Mouse (Mus musculus) right cerebral cortex, postnatal 14 days (tissue): ENCODE data around the gene Ino80.
"Not testable (repeated sequence)": the region's sequence is repeated elsewhere in the genome, so short reads cannot be mapped to it uniquely, and the experiment has no call there.

Source experiments
- DNase-seq: peaks from one replicate; pipeline ENCODE4 v3.0.0; 2022

The Ino80 gene

DNA sequence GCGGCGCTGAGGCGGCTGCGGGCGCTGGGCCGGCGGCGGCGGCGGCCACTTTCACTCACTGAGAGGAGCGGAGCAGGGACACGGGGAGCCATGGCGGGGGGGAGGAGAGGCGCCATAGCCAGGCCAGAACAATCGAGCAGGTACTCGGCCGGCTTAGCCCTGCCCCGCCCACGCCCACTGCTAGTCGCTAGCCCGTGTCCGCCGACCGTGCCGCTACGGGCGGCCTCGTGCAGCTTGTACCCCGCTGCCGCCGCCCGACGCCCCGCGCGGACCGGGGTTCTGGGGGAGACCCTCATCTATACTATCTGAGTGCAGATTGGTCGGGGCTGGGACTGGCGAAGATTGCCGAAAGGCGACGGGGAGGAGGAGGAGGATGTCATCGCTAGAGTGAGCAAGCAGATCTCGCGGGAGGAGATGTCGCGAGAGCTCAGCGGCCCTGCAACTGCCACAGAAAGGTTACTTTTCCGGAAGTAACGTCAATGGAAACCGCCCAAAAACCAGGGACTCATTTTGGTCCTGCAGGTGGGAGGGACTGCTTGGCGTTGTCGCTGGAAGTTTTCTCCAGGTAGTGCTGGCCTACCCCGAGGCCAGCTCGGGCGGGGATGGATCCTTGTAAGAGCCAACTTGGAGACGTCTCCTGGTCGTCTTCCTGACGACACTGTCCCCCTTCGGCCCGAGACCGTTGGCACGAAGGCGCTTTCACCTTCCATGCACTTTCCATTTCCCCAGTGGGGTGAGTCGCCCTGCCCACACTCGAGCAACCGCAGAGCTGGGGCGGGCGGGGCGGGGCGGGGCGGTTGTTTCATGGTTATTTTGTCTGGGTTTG lies at the start of gene Ino80:
Gene Ino80 (minus strand): TSS at position 117 of the 826 bp plus-strand sequence.
- DNase-seq = peak; percentile 99

DNA sequence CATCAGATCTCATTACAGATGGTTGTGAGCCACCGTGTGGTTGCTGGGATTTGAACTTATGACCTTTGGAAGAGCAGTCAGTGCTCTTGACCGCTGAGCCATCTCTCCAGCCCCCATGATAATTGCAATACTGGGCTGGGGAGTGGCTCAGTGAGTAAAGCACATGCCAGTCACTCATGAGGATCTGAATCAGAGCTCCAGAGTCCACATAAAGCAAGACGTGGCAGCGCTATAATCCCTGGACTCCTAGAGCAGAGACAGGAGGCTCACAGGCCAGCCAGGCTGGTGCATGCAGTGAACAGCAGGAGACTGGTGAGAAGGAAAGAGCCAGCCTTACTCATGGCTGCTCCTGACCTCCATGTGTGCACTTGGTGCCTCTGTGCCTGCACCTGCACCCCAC lies 47.9 kb upstream of the Ino80 start:
- DNase-seq = no peak

DNA sequence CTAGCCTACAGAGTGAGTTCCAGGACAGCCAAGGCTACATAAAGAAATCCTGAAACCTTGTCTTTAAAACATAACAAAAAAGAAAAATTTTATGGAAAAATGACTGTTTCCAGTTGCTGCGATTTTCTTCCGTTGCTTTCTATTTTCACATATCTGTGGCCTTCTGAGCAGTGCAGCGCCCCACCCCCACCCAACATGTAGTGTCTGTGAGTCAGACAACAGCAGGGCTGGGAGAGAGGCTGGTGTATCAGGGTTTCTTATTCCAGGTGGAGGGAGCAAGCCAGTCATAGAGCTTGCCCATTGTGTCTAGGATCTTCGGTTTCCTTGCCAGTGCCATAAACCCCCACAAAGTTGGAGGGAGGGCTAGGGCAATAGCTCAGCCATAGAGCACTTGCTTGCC lies 46.3 kb upstream of the Ino80 start:
- no peak for DNase-seq

DNA sequence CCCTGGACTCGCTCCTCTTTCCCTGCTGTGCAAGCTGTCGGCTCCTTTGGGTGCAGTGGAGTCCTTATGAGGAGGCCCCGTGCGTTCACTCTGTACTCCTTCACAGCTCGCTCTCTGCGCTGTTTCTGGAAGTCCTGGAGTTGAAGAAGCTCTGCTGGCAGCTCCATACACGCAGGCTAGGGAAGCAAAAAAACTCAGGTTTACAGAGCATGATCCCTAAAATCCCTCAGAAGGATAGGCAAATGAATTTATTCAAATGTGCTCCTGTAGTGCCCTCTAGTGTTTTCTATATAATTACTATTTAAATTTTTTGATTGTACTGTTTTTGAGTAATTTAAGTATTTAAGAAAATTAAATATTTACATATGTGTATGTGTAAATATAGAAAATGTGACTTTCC lies 43.1 kb upstream of the Ino80 start:
- DNase-seq = peak; percentile 14

DNA sequence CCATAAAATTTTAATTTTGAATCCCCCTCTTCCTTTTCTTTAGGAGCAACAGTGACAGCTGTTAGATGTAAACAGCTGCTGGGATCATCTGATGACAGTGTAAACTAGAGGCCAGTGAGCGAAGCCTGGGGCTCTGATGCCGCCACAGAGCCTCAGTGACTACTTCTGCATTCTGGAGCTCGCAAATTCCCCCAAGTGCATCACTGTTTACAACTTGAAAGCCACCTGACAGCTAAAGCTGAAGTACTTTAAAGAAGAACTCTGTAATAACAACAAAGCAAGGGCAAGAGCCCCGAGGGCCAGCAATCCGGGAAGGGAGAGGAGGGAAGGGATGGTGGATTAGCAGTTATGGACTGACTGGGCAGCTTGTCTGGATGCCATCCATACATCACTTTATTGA lies 39.3 kb upstream of the Ino80 start:
- DNase-seq = no peak

DNA sequence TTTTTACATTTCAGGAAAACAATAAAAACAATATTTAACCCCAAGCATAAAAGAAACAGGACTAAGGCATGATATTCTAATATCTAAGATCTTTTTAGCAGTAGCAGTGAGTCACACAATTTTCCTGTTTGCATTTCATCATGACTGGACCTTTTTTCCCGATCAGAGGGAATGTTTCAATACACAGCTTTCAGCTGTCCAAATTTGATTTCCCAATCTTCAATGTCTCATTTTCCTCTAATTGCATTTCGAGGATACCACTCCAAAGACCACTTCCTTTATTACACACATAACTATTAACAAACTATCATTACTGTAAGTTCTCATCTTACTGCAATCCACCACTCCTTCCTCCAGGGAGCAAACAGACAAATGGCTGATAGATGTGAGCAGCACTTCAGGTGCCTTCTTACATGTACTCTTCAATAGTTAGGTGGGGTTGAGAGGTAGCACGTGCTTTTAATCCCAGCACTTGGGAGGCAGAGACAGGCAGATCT lies 36.6 kb upstream of the Ino80 start:
- no peak for DNase-seq

DNA sequence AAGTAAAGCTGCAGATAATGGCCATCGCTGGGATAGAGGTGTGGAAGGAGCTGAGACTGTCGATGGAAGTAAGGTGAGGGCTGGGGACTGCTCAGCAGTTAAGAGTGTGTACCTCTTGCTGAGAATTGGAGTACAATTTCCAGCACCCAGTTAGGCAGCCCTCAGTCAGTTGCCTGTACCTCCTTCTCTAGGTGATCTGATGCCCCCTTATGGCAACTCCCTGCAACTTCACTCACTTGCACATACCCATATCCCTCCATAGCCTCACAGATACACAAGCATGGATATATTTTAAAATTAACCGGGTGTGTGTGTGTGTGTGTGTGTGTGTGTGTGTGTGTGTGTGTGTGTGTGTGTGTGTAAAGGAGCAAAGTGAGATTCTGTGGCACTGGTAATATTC lies 34.8 kb upstream of the Ino80 start:
- DNase-seq = no peak

DNA sequence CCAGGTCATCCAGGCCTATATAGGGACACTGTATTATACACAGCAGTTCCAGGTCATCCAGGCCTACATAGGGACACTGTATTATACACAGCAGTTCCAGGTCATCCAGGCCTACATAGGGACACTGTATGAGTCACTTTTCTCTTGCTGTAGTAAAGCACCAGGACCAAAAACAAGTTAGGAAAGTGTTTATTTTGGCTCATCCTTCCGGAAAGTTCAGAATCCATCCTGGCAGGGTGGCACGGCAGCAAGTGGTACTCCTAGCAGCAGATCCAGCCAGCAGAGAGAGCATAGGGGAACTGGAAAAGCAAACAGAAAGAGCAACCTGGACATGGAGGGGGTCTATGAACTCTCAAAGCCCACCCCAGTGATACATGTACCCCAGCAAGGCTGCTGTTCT lies 33.4 kb upstream of the Ino80 start:
- DNase-seq = no peak

DNA sequence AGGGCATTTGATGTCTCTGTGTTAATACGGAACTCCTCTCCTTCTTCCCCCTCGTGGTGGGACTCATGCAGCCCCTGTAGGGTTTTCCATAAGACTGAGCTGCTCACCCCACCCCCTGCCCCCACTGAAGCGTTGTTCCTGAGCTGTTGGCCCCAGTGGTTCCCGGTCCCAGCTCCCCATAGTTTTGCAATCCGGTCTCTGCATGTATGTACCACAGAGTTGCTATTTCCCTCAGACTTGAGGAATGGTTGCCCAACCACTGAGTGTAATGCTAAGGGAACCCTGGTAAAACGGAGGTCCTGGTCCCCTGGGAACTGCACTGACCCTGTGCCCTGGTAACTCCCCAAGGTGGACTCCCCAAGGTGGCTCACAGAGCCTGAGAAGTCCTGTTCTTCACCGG lies 31.0 kb upstream of the Ino80 start:
- DNase-seq = not testable (repeated sequence)

DNA sequence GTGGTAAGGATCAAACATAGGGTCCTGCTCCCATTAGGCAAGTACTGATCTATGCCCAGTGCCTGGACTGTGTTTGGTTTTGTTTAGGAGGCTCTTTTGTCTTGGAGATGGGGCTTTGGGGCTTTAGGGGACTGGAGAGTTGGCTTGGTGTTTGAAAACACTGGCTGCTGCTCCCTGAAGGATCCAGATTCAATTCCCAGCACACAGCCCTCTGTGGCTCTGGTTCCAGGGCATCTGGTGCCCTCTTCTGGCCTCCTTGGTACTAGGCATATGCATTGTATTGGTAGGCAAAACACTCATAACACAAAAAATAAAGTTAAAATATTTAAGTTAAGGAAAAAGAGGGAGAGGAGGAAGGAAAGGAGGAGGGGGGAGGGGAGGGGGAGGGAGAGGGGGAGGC lies 29.6 kb upstream of the Ino80 start:
- DNase-seq = no peak

DNA sequence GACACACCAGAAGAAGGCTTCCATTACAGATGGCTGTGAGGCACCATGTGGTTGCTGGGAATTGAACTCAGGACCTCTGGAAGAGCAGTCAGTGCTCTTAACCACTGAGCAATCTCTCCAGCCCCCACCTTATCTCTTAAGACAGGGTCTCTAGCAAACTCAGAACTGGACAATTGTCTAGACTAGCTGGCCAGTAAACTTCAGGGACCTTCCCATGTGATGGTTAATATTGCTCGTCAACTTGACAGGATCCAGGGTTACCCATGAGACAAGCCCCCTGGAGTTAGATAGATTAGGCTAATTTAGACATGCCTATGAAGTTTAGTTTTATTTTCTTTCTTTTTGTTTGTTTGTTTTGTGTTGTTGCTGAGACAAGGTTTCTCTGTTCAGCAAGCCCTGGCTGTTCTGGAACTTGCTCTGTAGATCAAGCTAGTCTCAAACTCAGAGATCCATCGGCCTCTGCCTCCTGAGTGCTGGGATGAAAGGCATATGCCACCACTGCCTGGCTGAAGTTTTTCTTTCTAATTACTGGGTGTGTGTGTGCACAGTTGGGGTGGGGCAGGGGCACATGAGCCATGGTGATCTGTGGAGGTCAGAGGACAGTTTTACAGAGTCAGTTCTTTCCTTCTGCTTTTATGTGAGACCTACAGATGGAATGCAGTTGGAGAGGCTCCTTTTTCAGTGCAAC lies 23.6 kb upstream of the Ino80 start:
- no peak for DNase-seq

DNA sequence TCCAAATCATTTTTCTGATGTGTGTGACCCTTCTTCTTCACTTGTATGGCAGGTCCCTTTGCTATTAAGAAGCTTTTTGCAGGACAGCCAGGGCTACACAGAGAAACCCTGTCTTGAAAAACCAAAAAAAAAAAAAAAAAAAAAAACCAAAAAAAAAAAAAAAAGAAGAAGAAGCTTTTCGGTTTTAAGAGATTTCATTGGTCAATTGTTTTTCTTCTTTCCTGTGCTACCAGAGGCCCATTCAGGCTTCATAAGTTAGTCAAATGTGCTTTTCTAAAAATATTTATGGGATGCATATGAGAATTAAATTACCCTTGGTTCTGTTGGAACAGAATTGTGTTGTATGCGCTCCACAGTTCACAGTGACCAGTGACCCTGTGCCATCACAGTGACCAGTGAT lies 21.4 kb upstream of the Ino80 start:
- no peak for DNase-seq

DNA sequence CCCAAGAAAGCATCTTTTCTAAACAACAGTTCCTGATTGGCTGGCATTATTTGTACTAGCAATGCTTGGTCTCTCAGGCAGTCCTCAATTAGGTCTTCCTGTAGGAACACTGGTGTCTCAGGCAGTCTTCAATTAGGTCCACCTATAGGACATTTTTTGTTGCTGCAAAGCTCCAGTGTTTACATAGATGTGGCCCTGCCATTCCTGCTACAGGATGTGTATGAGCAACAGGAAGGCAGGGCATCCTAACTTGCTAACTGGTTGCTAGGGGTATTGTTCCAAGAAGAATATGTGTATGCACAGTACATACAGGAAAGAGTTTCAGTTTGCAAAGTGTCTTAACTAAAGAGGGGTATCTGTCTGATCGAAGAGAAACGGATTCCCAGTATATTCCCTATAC lies 18.6 kb upstream of the Ino80 start:
- no peak for DNase-seq

DNA sequence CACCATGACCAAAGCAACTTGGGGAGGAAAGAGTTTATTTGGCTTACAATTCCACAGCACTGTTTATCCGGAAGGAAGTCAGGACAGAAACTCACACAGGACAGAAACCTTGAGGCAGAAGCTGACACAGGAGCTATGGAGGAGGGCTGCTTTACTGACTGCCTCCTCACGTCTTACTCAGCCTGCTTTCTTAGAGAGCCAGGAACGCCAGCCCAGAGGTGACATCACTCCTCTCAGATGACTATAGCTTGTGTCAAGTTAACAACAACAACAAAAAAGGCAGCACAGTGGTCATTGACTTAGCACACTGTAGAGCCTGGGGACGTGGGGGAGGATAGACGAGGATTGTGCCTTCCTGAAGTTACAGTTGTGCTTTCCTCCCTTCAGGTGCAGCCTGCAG lies 14.5 kb upstream of the Ino80 start:
- no peak for DNase-seq

DNA sequence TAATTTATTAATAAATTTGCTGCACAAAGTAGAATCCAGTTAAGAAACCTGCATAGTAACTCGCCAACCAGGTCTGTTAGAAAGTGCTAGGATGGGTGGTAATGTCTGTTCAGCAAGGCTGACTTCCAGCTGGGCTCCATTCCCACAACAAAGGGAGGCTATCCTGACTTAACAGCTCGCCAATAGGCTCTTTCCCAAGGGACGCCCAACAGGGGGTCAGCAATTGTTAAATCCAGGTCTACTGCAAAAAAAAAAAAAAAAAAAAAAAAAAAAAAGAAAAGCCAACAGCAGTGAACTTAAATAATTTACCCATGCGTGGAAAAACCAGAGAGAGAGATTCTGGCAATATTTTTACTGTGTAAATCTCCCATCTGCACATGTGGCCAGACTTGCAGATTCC lies 9.0 kb upstream of the Ino80 start:
- no peak for DNase-seq

DNA sequence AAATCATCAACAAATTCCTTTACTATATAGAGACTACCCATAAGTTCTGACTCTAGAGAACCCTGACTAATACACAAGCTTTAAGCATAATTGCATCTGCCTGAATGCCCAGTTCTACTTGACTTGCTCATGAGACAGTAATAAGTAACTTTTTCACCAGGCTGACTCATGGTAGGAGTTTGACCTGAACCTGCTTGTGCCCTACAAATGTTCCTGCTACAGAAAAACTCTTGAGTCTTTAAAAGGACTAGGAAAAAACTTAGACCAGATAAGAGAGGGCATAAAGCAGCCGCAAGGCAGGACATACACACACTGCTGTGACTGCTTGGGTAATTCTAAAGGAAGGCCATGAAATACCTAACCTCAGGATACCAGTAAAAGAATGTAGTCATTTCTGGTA lies 4.8 kb upstream of the Ino80 start:
- DNase-seq = no peak

DNA sequence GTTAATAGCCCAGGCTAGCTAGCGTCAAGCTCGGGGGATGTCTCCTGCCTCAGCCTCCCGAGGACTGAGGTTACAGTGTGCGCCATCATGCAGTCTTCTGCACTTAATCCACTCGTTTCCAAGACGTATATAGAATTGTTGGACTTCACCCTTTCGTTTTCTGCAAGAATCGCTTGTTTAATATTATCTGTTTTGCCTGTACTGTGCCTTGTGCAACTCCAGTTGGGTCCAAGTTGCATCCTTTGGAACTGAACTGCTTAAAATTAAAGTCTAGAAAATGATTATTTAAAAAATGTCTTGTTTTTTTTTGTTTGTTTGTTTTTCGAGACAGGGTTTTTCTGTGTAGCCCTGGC lies 886 bp upstream of the Ino80 start:
- DNase-seq = no peak

DNA sequence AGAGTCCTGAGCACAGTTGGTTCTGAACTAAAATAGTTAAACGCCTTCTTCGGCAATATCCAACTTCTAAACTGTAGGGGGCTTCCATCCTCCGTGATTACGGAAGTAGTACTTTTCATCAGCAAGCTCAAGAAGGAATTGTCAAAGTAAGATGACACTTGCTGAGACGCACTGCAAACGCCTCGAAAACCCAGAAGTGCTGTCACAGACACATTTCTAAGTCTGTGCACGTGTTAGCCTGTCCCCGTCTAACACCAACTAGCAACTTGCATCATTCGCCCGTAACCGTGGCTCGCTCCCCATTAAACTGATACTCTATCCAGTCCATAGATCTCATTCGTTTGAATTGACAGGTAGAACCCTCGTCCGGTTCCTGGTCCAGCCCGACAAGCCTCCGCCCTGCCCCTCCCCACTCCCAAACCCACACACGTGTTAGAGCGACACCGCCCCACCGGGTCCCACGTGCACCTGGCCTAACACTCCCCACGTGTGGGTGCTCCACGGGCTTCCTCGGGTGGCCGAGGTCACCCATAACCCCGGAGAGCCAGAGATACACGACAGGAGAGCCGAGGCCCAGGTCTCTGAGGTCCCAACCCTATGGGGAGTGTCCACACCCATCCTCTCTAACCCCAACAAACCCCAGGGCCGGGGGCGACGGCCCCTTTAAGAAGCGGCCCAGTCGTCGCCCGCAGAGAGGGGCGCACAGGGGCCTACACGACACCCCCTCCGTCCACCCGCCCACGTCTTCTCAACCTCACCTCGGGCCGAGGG lies 681 bp downstream of the Ino80 start:
- DNase-seq = peak; percentile 62

DNA sequence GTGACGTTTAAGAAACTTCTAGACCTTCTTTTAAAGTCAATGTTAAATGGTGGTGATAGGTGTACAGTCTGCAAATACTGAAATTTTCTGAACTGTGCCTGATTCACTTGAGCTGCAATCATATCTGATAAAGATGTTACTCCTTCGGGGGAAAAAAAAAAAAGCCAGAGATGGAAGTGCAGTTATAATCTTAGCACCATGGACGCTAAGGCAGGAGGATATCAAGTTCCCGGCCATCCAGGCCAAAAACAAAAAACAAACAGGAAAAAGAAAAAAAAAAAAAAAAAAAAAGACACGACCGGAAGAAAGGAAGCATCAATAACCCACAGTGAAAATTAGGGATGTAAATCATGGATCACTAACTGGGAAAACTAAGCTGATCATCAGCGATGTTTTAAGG lies 1.3 kb downstream of the Ino80 start:
- DNase-seq = no peak

DNA sequence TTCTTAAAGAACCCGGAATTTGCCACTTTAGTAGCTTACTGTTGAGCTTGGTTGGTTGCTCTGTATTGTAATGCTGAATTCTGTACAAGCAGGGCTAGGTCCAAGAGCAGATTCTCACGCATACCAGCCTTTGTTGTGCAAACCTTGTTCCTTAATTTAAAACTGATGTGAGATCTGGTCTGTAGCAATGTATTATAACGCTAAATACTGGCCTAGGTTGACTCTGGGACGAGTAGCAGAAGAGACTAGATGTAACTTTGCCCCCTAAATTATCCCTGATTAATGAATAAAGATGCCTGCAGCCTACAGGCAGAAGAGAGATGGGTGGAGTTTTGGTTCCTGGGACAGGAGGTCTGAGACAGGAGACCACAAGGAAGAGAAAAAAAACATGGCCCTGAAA lies 13.5 kb downstream of the Ino80 start:
- no peak for DNase-seq

DNA sequence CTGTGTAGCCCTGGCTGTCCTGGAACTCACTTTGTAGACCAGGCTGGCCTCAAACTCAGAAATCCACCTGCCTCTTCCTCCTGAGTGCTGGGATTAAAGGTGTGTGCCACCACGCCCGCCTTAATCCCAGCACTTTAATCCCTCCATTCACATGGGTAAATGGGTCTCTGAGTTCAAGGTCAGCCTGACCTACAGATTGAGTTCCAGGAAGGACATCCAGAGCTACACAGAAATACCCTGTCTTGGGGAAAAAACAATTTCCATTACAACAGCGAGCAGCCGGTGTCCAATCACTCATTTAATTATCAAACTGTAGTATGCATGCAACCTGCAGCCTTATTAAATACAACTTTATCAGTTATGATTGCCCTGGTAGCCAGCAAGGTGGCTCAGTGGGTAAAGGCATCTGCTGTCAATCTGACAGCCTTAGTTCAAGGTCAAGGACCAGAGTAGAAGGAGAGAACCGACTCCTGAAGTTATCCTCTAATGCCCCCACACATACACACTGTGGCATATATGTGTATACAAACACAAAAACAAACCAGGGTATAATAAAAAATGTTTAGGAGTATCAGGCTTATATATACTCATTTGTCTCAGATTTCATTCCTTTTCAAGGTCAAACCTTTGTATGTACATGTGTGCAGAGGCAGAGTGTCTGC lies 14.2 kb downstream of the Ino80 start:
- no peak for DNase-seq

DNA sequence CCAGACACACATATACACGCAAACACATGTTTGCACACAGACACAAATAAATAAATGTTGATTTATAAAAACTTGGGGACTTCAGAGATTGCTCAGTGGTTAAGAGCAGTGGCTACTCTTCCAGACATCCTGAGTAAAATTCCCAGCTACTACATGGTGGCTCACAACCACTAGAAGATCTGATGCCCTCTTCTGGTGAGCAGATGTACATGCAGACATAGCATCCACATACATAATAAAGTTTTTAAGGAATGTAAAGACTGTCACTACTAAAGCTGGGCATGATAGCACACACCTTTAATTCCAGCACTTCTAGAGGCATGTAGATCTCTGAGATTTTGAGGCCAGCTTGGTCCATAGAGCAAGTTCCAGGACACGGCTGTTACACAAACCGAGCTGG lies 16.5 kb downstream of the Ino80 start:
- DNase-seq = no peak

DNA sequence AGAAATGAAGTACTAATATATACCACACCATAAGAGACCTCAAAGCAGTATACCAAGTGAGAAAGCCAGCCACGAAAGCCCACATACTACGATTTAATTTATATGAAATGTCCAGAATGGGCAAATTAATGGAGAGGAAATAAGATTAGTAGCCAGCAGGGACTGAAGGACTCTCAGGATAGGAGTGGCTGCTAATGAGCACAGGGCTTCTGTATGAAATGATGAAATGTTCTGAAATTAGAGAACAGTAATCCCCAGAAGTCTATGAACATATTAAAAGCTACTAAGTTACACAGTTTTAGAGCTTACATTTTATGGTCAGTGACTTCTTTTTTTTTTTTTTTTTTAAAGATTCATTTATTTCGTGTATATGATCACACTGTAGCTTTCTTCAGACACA lies 22.9 kb downstream of the Ino80 start:
- no peak for DNase-seq
